In genomic region chr2:11545380-11545779, GRCm38 (mm10) we compare ENCODE assay signal across 24 mouse cellular contexts. TPM values are rescaled to one million over a fixed set of nuclear protein-coding genes. Genes with fewer than 3 reads are reported as not detected.
A peak's percentile ranks its signal among the peaks of the same experiment; 100 is the strongest.
DNase-seq lines count a peak whose midpoint lies in the region; ATAC-seq and TF ChIP-seq lines count a peak whose summit lies in the region.
"Had no signal": no experiment of that assay in that cellular context is flagged by ENCODE, and none has a peak within 500 bp of the region (broad histone marks: within the 10 kb centered on the region; RNA-seq: fewer than 3 reads in every experiment).

No protein-coding gene starts in this region.

- no peak for DNase-seq in kidney, postnatal 0 days (ENCODE audit: low spot score)
- DNase-seq in kidney, adult 11 months, result no peak
- DNase-seq in ES-CJ7 (ENCODE audit: low read depth, low spot score) (peak; percentile 23), adipocyte (ENCODE audit: low spot score) (peak; percentile 47)
- no peak for DNase-seq in heart, postnatal 10 days
- no peak for DNase-seq in gastrocnemius, postnatal 4 days (ENCODE audit: low spot score in 2 of 2)
- no peak for DNase-seq in cerebellum, adult 9-11 months
- DNase-seq: adrenal gland, postnatal 14 days; cerebellum, adult 11-12 months; cerebellum, postnatal 36 days; gastrocnemius, postnatal 10 days; heart, adult 2 months; midbrain, embryonic 14.5 days had no signal

- TF ChIP-seq CTCF in kidney, postnatal 0 days (IDR thresholded peaks at IDR 0.05; ENCODE audit: low read depth), result no peak

- no peak overlapping the region for H3K9ac ChIP-seq in kidney, postnatal 0 days (ENCODE audit: low read depth, low read length)
- no peak overlapping the region for H3K9ac ChIP-seq in liver, embryonic 15.5 days
- H3K9ac ChIP-seq: embryonic facial prominence, embryonic 12.5 days; forebrain, embryonic 13.5 days; heart, embryonic 15.5 days; limb, embryonic 13.5 days; lung, embryonic 15.5 days; neural tube, embryonic 13.5 days had no signal

- H3K9me3 ChIP-seq in kidney, postnatal 0 days (replicated peaks; ENCODE audit: low read length), result no peaks in the 10 kb centered on the region
- H3K9me3 ChIP-seq in liver, embryonic 15.5 days (replicated peaks), result no peaks in the 10 kb centered on the region
- H3K9me3 ChIP-seq: embryonic facial prominence, embryonic 12.5 days; forebrain, embryonic 13.5 days; heart, embryonic 15.5 days; limb, embryonic 13.5 days; lung, embryonic 15.5 days; neural tube, embryonic 13.5 days had no signal

- H3K4me1 ChIP-seq in kidney, postnatal 0 days (replicated peaks; ENCODE audit: insufficient read depth, low read length), result no peaks in the 10 kb centered on the region
- H3K4me1 ChIP-seq in liver, embryonic 15.5 days (replicated peaks), result peaks cover 26% of the 10 kb centered on the region; the same call in 1 of the 2 replicates
- H3K4me1 ChIP-seq: embryonic facial prominence, embryonic 12.5 days; forebrain, embryonic 13.5 days; heart, embryonic 15.5 days; hindbrain, embryonic 10.5 days; limb, embryonic 13.5 days; lung, embryonic 15.5 days; neural tube, embryonic 13.5 days had no signal

- no peaks in the 10 kb centered on the region for H3K27me3 ChIP-seq in kidney, postnatal 0 days (ENCODE audit: insufficient read depth, low read length)
- H3K27me3 ChIP-seq in liver, embryonic 15.5 days, result no peaks in the 10 kb centered on the region
- H3K27me3 ChIP-seq: CH12.LX; heart, embryonic 15.5 days; lung, embryonic 15.5 days; neural tube, embryonic 13.5 days had no signal

- H3K4me2 ChIP-seq in kidney, postnatal 0 days (ENCODE audit: low read length), result no peak overlapping the region
- no peak overlapping the region for H3K4me2 ChIP-seq in liver, embryonic 15.5 days
- H3K4me2 ChIP-seq: embryonic facial prominence, embryonic 12.5 days; forebrain, embryonic 13.5 days; heart, embryonic 15.5 days; limb, embryonic 13.5 days; lung, embryonic 15.5 days; neural tube, embryonic 13.5 days had no signal

- no peaks in the 10 kb centered on the region for H3K36me3 ChIP-seq in kidney, postnatal 0 days (ENCODE audit: insufficient read depth, low read length)
- H3K36me3 ChIP-seq in liver, embryonic 15.5 days (replicated peaks), result no peaks in the 10 kb centered on the region
- H3K36me3 ChIP-seq: embryonic facial prominence, embryonic 12.5 days; heart, embryonic 15.5 days; hindbrain, embryonic 10.5 days; limb, embryonic 13.5 days; lung, embryonic 15.5 days; neural tube, embryonic 13.5 days had no signal

- WGBS in kidney, postnatal 0 days, result 42% methylated on average over 1 of the region's 1 CpGs
- WGBS in liver, embryonic 15.5 days (ENCODE audit: insufficient replicate concordance), result 7% methylated on average over 1 of the region's 1 CpGs

- no peak overlapping the region for H3K4me3 ChIP-seq in kidney, postnatal 0 days (replicated peaks; ENCODE audit: low read depth, low read length)
- no peak overlapping the region for H3K4me3 ChIP-seq in liver, embryonic 15.5 days (replicated peaks)
- H3K4me3 ChIP-seq: embryonic facial prominence, embryonic 12.5 days; erythroblast, embryonic 14.5 days; forebrain, embryonic 13.5 days; heart, adult 2 months; heart, embryonic 15.5 days; hindbrain, embryonic 10.5 days; limb, embryonic 13.5 days; lung, embryonic 15.5 days; neural tube, embryonic 13.5 days had no signal

- ATAC-seq in kidney, postnatal 0 days (replicated peaks; ENCODE audit: low FRiP score, low read depth), result no peak
- peak; percentile 20; the same call in 1 of the 2 replicates for ATAC-seq in liver, embryonic 15.5 days (ENCODE audit: insufficient read depth)
- ATAC-seq: activated CD4-positive, CD25-positive, alpha-beta regulatory T cell, adult 4 months; forebrain, embryonic 13.5 days had no signal

- intact Hi-C loops in heart, postnatal 10 days (cut with DNase I), result no loop called here

- H3K27ac ChIP-seq in kidney, postnatal 0 days, result peak overlapping the region; percentile 76
- H3K27ac ChIP-seq in liver, embryonic 15.5 days (replicated peaks), result no peak overlapping the region; the same call in 1 of the 2 replicates
- H3K27ac ChIP-seq: embryonic facial prominence, embryonic 12.5 days; forebrain, embryonic 13.5 days; heart, adult 2 months; heart, embryonic 15.5 days; hindbrain, embryonic 10.5 days; limb, embryonic 13.5 days; lung, embryonic 15.5 days; neural tube, embryonic 13.5 days had no signal

RNA-seq across cellular contexts. Expression of gene Pfkfb3, which starts 8.5 kb away (rescaled TPM):
- 9.4 and 10.9 TPM in 2 replicates for polyA plus RNA-seq in kidney, postnatal 0 days (2015; fragmentation: Nextera tagmentation; extraction: Ambion mirVana)
- polyA plus RNA-seq in liver, embryonic 15.5 days (2015; fragmentation: Nextera tagmentation; extraction: Ambion mirVana), result 4.6 and 5.8 TPM in 2 replicates
- total RNA-seq in heart, postnatal 10 days (2021), result 10 to 100 TPM in 1 of 2 experiments, 1 to 10 TPM in 1; 9.9 to 17.4 TPM
- total RNA-seq in gastrocnemius, postnatal 4 days (2021), result 10 to 100 TPM in 1 of 2 experiments, 1 to 10 TPM in 1; 9.2 to 17.3 TPM

RNA-seq across cellular contexts. Expression of gene Rbm17, which starts 58.6 kb away (rescaled TPM):
- polyA plus RNA-seq in kidney, postnatal 0 days (2015; fragmentation: Nextera tagmentation; extraction: Ambion mirVana), result 110 and 116 TPM in 2 replicates
- polyA plus RNA-seq in liver, embryonic 15.5 days (2015; fragmentation: Nextera tagmentation; extraction: Ambion mirVana), result 49.8 and 52.4 TPM in 2 replicates
- total RNA-seq in heart, postnatal 10 days (2021), result 10 to 100 TPM; 64.9 to 80.2 TPM
- 10 to 100 TPM; 86.5 to 99.4 TPM for total RNA-seq in gastrocnemius, postnatal 4 days (2021)

Comparison
In these comparisons a context has a peak if more than half of its experiments do, and no peak if none do; other contexts are left out.
1. DNase-seq: peak in ES-CJ7 (single experiment) and adipocyte (single experiment); none in kidney, postnatal 0 days (single experiment), kidney, adult 11 months (single experiment), heart, postnatal 10 days (0 of 2), gastrocnemius, postnatal 4 days (0 of 2) and cerebellum, adult 9-11 months (single experiment).